Mouse (Mus musculus) bone marrow, adult 2 months (tissue): Measurements from ENCODE around the gene Fstl4.

ENCODE experiments used
- CTCF ChIP-seq: fragments of 200-500 bp; IDR thresholded peaks from 2 replicates; pipeline ENCODE4 v1.5.1; 2011; ENCODE audit warnings: low read length, control low read depth; ENCODE audit not compliant: control insufficient read depth, insufficient read depth
- POLR2A ChIP-seq: fragments of 200-500 bp; IDR thresholded peaks from 2 replicates; pipeline ENCODE4 v1.6.1; 2011; ENCODE audit warnings: low read depth, mild to moderate bottlenecking, control low read depth, low read length, borderline replicate concordance; ENCODE audit not compliant: control insufficient read depth

DNA sequence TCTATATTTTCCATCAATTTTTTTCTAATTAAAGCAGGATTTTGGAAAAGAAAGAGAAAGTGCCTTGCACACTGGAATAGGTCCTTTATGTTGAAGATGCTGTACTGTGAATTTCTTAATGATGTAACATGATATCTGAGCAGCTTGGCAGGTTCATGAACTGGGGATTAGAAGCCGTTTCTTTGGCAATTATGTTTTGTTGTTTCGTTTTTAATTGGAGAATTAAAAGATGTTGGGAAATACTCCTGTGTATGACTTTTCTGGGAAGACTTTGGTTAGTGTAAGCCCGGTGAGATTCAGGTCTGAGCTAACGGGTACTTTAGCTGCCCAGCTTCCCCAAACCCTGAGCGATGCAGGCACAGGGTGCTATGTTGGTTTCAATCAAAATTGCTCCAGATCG is 43.3 kb upstream of the Fstl4 start:
- no peak for TF ChIP-seq POLR2A
- TF ChIP-seq CTCF: no peak
